Mouse (Mus musculus) C2C12 (cell line): ENCODE measurements around the gene Asic2.

Source experiments
- CTCF ChIP-seq: IDR thresholded peaks from one replicate; pipeline ENCODE4 v1.5.1; 2011; ENCODE audit not compliant: control insufficient read depth, insufficient read depth, insufficient read length
- USF1 ChIP-seq: IDR thresholded peaks from one replicate; pipeline ENCODE4 v1.6.1; 2011; ENCODE audit warnings: low read depth, mild to moderate bottlenecking, control low read depth, moderate library complexity

- TF ChIP-seq CTCF (no peak), USF1 (peak; percentile 29)
Observed at GRCm38 (mm10) chr11:81369497-81370425, 598.5 kb downstream of the Asic2 start.
